In genomic region chr5:69340919-69341801, GRCm38 (mm10) we compare ENCODE assay signal across 9 mouse cellular contexts. TPM values are rescaled to one million over a fixed set of nuclear protein-coding genes. Genes with fewer than 3 reads are reported as not detected.
DNase-seq lines count a peak whose midpoint lies in the region; ATAC-seq and TF ChIP-seq lines count a peak whose summit lies in the region.
"Had no signal": no experiment of that assay in that cellular context is flagged by ENCODE, and none has a peak within 500 bp of the region (broad histone marks: within the 10 kb centered on the region; RNA-seq: fewer than 3 reads in every experiment).

Gene Kctd8 (minus strand): TSS chr5:69341679.

- H3K4me1 ChIP-seq in ES-Bruce4 (ENCODE audit: control insufficient read depth, insufficient read depth, low read length): no peaks in the 10 kb centered on the region
- peaks cover 18% of the 10 kb centered on the region for H3K4me1 ChIP-seq in forebrain, embryonic 12.5 days
- no peaks in the 10 kb centered on the region for H3K4me1 ChIP-seq in liver, embryonic 12.5 days
- H3K4me1 ChIP-seq in neural tube, embryonic 13.5 days (replicated peaks): peaks cover 30% of the 10 kb centered on the region

- H3K4me2 ChIP-seq in forebrain, embryonic 12.5 days: peak within 1 kb of the TSS; percentile 86
- H3K4me2 ChIP-seq in liver, embryonic 12.5 days: peak within 1 kb of the TSS; percentile 58
- peak within 1 kb of the TSS; percentile 83 for H3K4me2 ChIP-seq in neural tube, embryonic 13.5 days

- peak; percentile 79 for ATAC-seq in cerebellum, adult (ENCODE audit: insufficient number of reproducible peaks, low FRiP score, low TSS enrichment)
- ATAC-seq in forebrain, embryonic 12.5 days (ENCODE audit: low FRiP score): peak; percentile 94
- ATAC-seq in liver, embryonic 12.5 days: peak; percentile 59
- peak; percentile 95 for ATAC-seq in neural tube, embryonic 13.5 days (ENCODE audit: low read depth)

- H3K4me3 ChIP-seq in ES-Bruce4 (ENCODE audit: low read depth, low read length): peak within 1 kb of the TSS; percentile 74
- H3K4me3 ChIP-seq in forebrain, embryonic 12.5 days (replicated peaks): peak within 1 kb of the TSS; percentile 58
- H3K4me3 ChIP-seq in liver, embryonic 12.5 days: peak within 1 kb of the TSS; percentile 35
- H3K4me3 ChIP-seq in neural tube, embryonic 13.5 days: peak within 1 kb of the TSS; percentile 75

- TF ChIP-seq EP300 in ES-Bruce4 (IDR thresholded peaks at IDR 0.05; ENCODE audit: insufficient read depth, low read depth, low read length): no peak

- H3K36me3 ChIP-seq in ES-Bruce4 (ENCODE audit: control insufficient read depth, insufficient read depth, low read length, poor library complexity, severe bottlenecking): no peaks in the 10 kb centered on the region
- no peaks in the 10 kb centered on the region for H3K36me3 ChIP-seq in forebrain, embryonic 12.5 days (replicated peaks)
- H3K36me3 ChIP-seq in liver, embryonic 12.5 days: no peaks in the 10 kb centered on the region
- H3K36me3 ChIP-seq in neural tube, embryonic 13.5 days: no peaks in the 10 kb centered on the region

- intact Hi-C loops in heart, postnatal 10 days (cut with DNase I): loop anchor here (5.0 kb wide), 1 partner anchor 181 kb away; no protein-coding TSS in a partner anchor

- peaks cover 2% of the 10 kb centered on the region; the same call in 1 of the 2 replicates for H3K27me3 ChIP-seq in ES-Bruce4 (ENCODE audit: control insufficient read depth, insufficient read depth, low read length, poor library complexity, severe bottlenecking)
- peaks cover 28% of the 10 kb centered on the region for H3K27me3 ChIP-seq in forebrain, embryonic 12.5 days
- peaks cover 35% of the 10 kb centered on the region for H3K27me3 ChIP-seq in liver, embryonic 12.5 days (replicated peaks)
- peaks cover 19% of the 10 kb centered on the region for H3K27me3 ChIP-seq in neural tube, embryonic 13.5 days

- peak within 1 kb of the TSS; percentile 36 for H3K9ac ChIP-seq in ES-Bruce4 (ENCODE audit: low read depth, poor library complexity, severe bottlenecking)
- H3K9ac ChIP-seq in forebrain, embryonic 12.5 days: peak within 1 kb of the TSS; percentile 55
- no peak within 1 kb of the TSS for H3K9ac ChIP-seq in liver, embryonic 12.5 days
- H3K9ac ChIP-seq in neural tube, embryonic 13.5 days: peak within 1 kb of the TSS; percentile 84

- peak; percentile 71 to 74 for DNase-seq in heart, postnatal 10 days
- peak; percentile 71 to 79 for DNase-seq in kidney, postnatal 4 days
- peak; percentile 32 for DNase-seq in yolk sac, embryonic 10.5 days (ENCODE audit: low spot score)

- under 1% methylated on average over 87 of the region's 87 CpGs for WGBS in forebrain, embryonic 12.5 days
- 1% methylated on average over 87 of the region's 87 CpGs for WGBS in liver, embryonic 12.5 days (ENCODE audit: insufficient replicate concordance)
- under 1% methylated on average over 87 of the region's 87 CpGs for WGBS in neural tube, embryonic 13.5 days

- no peaks in the 10 kb centered on the region for H3K9me3 ChIP-seq in ES-Bruce4 (replicated peaks; ENCODE audit: control insufficient read depth, insufficient read depth, low read length, poor library complexity, severe bottlenecking)
- no peaks in the 10 kb centered on the region for H3K9me3 ChIP-seq in forebrain, embryonic 12.5 days
- no peaks in the 10 kb centered on the region for H3K9me3 ChIP-seq in liver, embryonic 12.5 days (replicated peaks)
- no peaks in the 10 kb centered on the region for H3K9me3 ChIP-seq in neural tube, embryonic 13.5 days

- TF ChIP-seq POLR2A in ES-Bruce4 (IDR thresholded peaks at IDR 0.05; ENCODE audit: insufficient read depth, low read length): no peak

- TF ChIP-seq CTCF in ES-Bruce4 (IDR thresholded peaks at IDR 0.05; ENCODE audit: low read depth, low read length): peak; percentile 1

- H3K27ac ChIP-seq in ES-Bruce4 (ENCODE audit: insufficient read depth, low read length): no peak within 1 kb of the TSS
- H3K27ac ChIP-seq in forebrain, embryonic 12.5 days: peak within 1 kb of the TSS; percentile 31; the same call in 1 of the 2 replicates
- H3K27ac ChIP-seq in liver, embryonic 12.5 days: no peak within 1 kb of the TSS
- H3K27ac ChIP-seq in neural tube, embryonic 13.5 days (replicated peaks): peak within 1 kb of the TSS; percentile 72

RNA-seq across cellular contexts. Expression of gene Kctd8, which starts in this region (rescaled TPM):
- not detected in 2 replicates for polyA plus RNA-seq in ES-Bruce4 (2011; ENCODE audit: insufficient read depth, insufficient read length, low read depth, missing spikeins)
- polyA plus RNA-seq in forebrain, embryonic 12.5 days (2016; fragmentation: Nextera tagmentation; extraction: Ambion mirVana): 2.6 and 2.7 TPM in 2 replicates
- under 1 TPM; 0.42 to 0.60 TPM for total RNA-seq in heart, postnatal 10 days (2021)
- 0.11 and 0.16 TPM in 2 replicates for polyA plus RNA-seq in liver, embryonic 12.5 days (2016; fragmentation: Nextera tagmentation; extraction: Ambion mirVana)
- polyA plus RNA-seq in neural tube, embryonic 13.5 days (2015; fragmentation: Nextera tagmentation; extraction: Ambion mirVana): 21.8 and 23.5 TPM in 2 replicates
- total RNA-seq: MEL had no signal

Comparison
In these comparisons a context has a peak if more than half of its experiments do, and no peak if none do; other contexts are left out.
1. Peak in DNase-seq in heart, postnatal 10 days; RNA of the gene not detected or under 1 TPM.
2. Peak in ATAC-seq, H3K4me3 ChIP-seq and H3K4me2 ChIP-seq in liver, embryonic 12.5 days; RNA of the gene not detected or under 1 TPM.
3. H3K27ac ChIP-seq: peak in forebrain, embryonic 12.5 days (single experiment) and neural tube, embryonic 13.5 days (single experiment); none in ES-Bruce4 (single experiment) and liver, embryonic 12.5 days (single experiment).
4. Peak in every context shown above with its lines, with median percentiles within 50 percentile points of each other: H3K4me3 ChIP-seq, ATAC-seq, H3K4me2 ChIP-seq and DNase-seq.